Mouse (Mus musculus) heart, adult 2 months (tissue): ENCODE results near the gene Smap1.

Experiments
- CTCF ChIP-seq: fragments of 200-600 bp; IDR thresholded peaks from 2 replicates; pipeline ENCODE4 v1.8.1; 2022; ENCODE audit warnings: antibody characterized with exemption, mild to moderate bottlenecking, moderate library complexity
- POLR2A ChIP-seq: fragments of 200-500 bp; IDR thresholded peaks from 2 replicates; pipeline ENCODE4 v1.6.1; 2011; ENCODE audit warnings: mild to moderate bottlenecking, low read depth, low read length, control low read depth; ENCODE audit not compliant: insufficient read depth

DNA sequence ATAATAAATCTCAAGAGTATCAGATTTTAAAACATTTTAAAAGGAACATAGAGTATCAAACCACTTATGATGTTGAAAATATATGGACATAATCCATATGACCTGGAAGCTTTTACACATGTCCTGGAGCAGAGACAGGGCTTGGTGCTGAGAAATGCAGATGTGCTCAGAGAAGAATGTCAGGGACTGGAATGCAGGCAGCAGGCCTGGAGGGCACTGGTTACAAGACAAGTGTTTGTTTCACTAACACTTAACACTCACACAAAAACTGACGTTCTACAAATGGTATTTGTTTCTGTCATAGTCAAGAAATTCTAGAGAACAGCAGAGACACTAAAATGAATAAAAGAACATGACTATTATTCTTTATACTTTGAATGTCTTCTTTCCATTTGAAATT is 30.0 kb downstream of the Smap1 start:
- TF ChIP-seq CTCF (no peak), POLR2A (no peak)
